Mouse (Mus musculus): ENCODE data around the gene Smarca1.

DNA sequence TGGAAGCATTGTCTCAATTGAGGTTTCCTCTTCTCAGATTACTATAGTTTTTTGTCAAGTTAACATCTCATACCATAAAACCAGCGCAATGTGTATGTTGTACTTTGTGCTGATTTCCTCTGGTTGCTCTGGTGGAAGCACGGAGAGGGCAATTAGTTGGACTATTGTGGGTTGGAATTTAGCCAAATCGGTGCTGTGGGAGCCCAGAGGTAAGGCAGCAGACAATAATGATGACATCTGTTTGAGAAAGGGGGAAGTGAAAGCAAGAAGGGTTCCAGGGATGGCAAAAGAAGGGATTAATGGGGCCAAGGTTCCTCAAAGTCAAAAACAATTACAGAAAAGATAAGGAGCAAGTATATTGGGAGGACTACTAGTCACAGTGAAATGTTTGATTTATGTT, 35.2 kb upstream of the Smarca1 start:
- TF ChIP-seq POLR2A (IDR thresholded peaks at IDR 0.05; ENCODE audit: insufficient read depth, low read length), result no peak
- no peak for TF ChIP-seq CTCF (IDR thresholded peaks at IDR 0.05; ENCODE audit: low read depth, low read length)
- no peak for TF ChIP-seq EP300 (IDR thresholded peaks at IDR 0.05; ENCODE audit: insufficient read depth, low read depth, low read length)
